Mouse (Mus musculus) limb, embryonic 13.5 days (tissue): Measurements from ENCODE around the gene Gm13285. TPM values are rescaled to one million over a fixed set of nuclear protein-coding genes. Genes with fewer than 3 reads are reported as not detected.
"Not testable (repeated sequence)": the region's sequence is repeated elsewhere in the genome, so short reads cannot be mapped to it uniquely, and the experiment has no call there.

Source experiments
- ATAC-seq: fragments of 200-750 bp; cut with Nextera tagmentation; 2 replicates; pipeline ENCODE4 v1.8.0; 2017; ENCODE audit warnings: low read depth, moderate number of reproducible peaks, moderate TSS enrichment; ENCODE audit not compliant: low FRiP score
- H3K27ac ChIP-seq: fragments of 300-500 bp; sonication (generic); 2 replicates; pipeline ENCODE4 v1.5.1; 2015; ENCODE audit warnings: inconsistent platforms, mild to moderate bottlenecking, moderate library complexity
- H3K27me3 ChIP-seq: fragments of 300-500 bp; sonication (generic); 2 replicates; pipeline ENCODE4 v1.6.1; 2015; ENCODE audit warnings: mild to moderate bottlenecking, inconsistent platforms
- H3K36me3 ChIP-seq: fragments of 300-500 bp; sonication (generic); 2 replicates; pipeline ENCODE4 v1.6.1; 2015; ENCODE audit warnings: inconsistent platforms, mild to moderate bottlenecking, moderate library complexity
- H3K4me1 ChIP-seq: fragments of 300-500 bp; sonication (generic); 2 replicates; pipeline ENCODE4 v1.6.1; 2015; ENCODE audit warnings: inconsistent platforms
- H3K4me2 ChIP-seq: fragments of 300-500 bp; sonication (generic); replicated peaks from 2 replicates; pipeline ENCODE4 v1.6.1; 2015; ENCODE audit warnings: inconsistent platforms, mild to moderate bottlenecking, moderate library complexity
- H3K4me3 ChIP-seq: fragments of 300-500 bp; sonication (generic); 2 replicates; pipeline ENCODE4 v1.5.1; 2015; ENCODE audit warnings: moderate library complexity, mild to moderate bottlenecking, inconsistent platforms
- H3K9ac ChIP-seq: fragments of 300-500 bp; sonication (generic); 2 replicates; pipeline ENCODE4 v1.6.1; 2015; ENCODE audit warnings: mild to moderate bottlenecking, inconsistent platforms
- H3K9me3 ChIP-seq: fragments of 300-500 bp; sonication (generic); 2 replicates; pipeline ENCODE4 v1.6.1; 2016; ENCODE audit warnings: inconsistent platforms
- WGBS: fragments of 180-500 bp; shearing (Covaris S2); methylation state at CpG from one replicate; pipeline ENCODE4 v1.1.7; 2015; 5-methylcytosine and 5-hydroxymethylcytosine counted together
- polyA plus RNA-seq: library from polyadenylated mRNA; unstranded; fragments of >200 nt; fragmentation: Nextera tagmentation; extraction: Ambion mirVana; gene quantifications from 2 replicates; pipeline ENCODE4 v1.2.1, GENCODE M21; 2015

The Gm13285 gene
- polyA plus RNA-seq, 1 experiment from 2014 or later = 0.76 TPM

DNA sequence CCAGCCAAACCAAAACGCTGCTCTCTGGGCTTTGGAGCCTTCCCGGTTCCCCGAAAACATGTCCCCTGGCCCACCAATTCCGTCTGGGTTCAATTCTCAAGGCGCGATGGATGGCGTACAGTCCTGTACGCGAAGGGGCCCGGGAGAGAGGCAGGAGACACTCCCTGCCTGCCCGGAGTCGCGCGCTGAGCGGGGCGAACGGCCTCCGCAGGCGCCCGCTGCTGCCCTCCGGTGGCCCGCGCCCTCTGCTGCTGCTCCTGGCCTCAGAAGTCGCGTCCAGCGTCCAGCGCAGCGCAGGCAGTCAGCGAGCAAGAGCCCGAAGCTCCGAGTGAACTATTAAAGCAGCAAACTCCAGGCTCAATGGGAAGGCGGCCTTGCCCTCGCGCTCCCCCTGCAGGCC, 6.3 kb downstream of the Gm13285 start:
- H3K36me3 ChIP-seq, ATAC-seq, H3K9me3 ChIP-seq, H3K4me1 ChIP-seq, H3K27me3 ChIP-seq, H3K27ac ChIP-seq, H3K9ac ChIP-seq: not testable (repeated sequence)
- peak overlapping the region; percentile 28 for H3K4me3 ChIP-seq
- peak overlapping the region; percentile 46; the same call in 1 of the 2 replicates for H3K4me2 ChIP-seq
- 0% methylated on average over 13 of the region's 34 CpGs for WGBS

GRCm38 (mm10) chr4:88815928-88816327, 16.5 kb downstream of the Gm13285 start, which contains the start of gene Ifna7:
Ifna7 (plus strand) TSS chr4:88816228.
- 54% methylated on average over 3 of the region's 3 CpGs for WGBS
- H3K9me3 ChIP-seq = no peaks in the 10 kb centered on the region
- H3K4me3 ChIP-seq = no peak within 1 kb of the TSS
- H3K27me3 ChIP-seq = no peaks in the 10 kb centered on the region; the same call in 1 of the 2 replicates
- no peaks in the 10 kb centered on the region for H3K36me3 ChIP-seq
- H3K9ac ChIP-seq = no peak within 1 kb of the TSS
- H3K4me2 ChIP-seq = no peak within 1 kb of the TSS
- no peak within 1 kb of the TSS for H3K27ac ChIP-seq
- ATAC-seq = no peak
- no peaks in the 10 kb centered on the region for H3K4me1 ChIP-seq

DNA sequence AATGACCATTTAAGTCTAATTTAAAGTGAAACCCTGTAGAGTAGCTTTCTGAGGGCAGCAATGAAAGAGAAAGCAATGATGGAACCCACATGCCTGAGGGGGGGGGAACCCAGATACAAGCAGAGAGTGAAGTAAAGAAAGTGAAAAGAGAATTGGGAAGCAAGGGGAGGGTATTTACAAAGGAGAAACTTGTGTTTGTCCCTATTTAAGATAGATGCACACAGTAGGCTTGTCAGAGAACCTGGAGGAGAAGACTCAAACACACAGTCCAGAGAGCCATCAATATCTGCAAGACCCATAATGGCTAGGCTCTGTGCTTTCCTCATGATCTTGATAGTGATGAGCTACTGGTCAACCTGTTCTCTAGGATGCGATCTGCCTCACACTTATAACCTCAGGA, 20.2 kb downstream of the Gm13285 start, which contains the start of gene Ifna11:
Ifna11 (plus strand) TSS at position 301 of the 400 bp plus-strand sequence.
- no peak within 1 kb of the TSS for H3K27ac ChIP-seq
- no peak within 1 kb of the TSS for H3K4me3 ChIP-seq
- no peaks in the 10 kb centered on the region for H3K27me3 ChIP-seq
- H3K9ac ChIP-seq = no peak within 1 kb of the TSS
- no peaks in the 10 kb centered on the region for H3K4me1 ChIP-seq
- H3K9me3 ChIP-seq = no peaks in the 10 kb centered on the region
- no peak within 1 kb of the TSS for H3K4me2 ChIP-seq
- H3K36me3 ChIP-seq = no peaks in the 10 kb centered on the region
- no peak for ATAC-seq
- WGBS = 87% methylated on average over 1 of the region's 1 CpGs

GRCm38 (mm10) chr4:88822995-88823394, 23.5 kb downstream of the Gm13285 start:
- Histone ChIP-seq H3K27ac (no peak overlapping the region), H3K36me3 (no peaks in the 10 kb centered on the region), H3K4me3 (no peak overlapping the region), H3K9ac (no peak overlapping the region), H3K9me3 (no peaks in the 10 kb centered on the region), H3K4me2 (no peak overlapping the region), H3K27me3 (no peaks in the 10 kb centered on the region), H3K4me1 (no peaks in the 10 kb centered on the region)
- 23% methylated on average over 4 of the region's 4 CpGs for WGBS
- no peak for ATAC-seq

DNA sequence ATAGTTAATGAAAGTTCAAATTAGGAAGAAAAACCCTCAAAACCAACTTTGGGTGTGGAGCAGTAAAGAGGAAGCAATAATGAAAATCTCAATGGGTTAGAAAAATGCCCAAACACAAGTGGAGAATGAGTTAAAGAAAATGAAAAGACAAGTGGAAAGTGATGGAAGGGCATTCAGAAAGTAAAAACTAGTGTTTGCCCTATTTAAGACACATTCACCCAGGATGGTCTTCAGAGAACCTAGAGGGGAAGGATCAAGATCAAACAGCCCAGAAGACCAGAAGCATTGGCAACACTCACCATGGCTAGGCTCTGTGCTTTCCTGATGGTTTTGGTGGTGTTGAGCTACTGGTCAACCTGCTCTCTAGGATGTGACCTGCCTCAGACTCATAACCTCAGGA, 27.7 kb downstream of the Gm13285 start, which contains the start of gene Ifna6:
Ifna6 (plus strand) TSS at position 301 of the 400 bp plus-strand sequence.
- not testable (repeated sequence) for H3K36me3 ChIP-seq, H3K9ac ChIP-seq, H3K27me3 ChIP-seq, H3K27ac ChIP-seq, ATAC-seq, H3K4me1 ChIP-seq, H3K4me2 ChIP-seq, H3K4me3 ChIP-seq, H3K9me3 ChIP-seq

DNA sequence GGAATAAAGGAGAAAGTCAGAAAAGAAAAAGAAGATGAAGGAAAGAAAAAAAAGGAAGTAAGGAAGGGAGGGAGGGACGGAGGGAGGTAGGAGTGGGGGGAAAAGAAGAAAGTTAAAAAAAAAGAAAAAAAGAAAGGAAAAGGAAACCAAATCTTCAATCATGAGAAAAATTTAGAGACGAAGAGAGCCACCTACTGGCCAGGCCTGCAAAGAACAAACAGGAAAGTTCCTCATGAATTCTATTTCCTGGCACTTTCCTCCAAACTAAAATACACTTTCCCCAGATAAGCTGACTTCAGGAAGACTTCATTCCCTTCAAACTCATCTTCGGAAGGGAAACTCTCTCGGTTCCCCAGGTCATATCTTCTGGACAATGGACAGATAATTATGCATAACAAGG, 31.1 kb downstream of the Gm13285 start:
- no peaks in the 10 kb centered on the region for H3K27me3 ChIP-seq
- no peaks in the 10 kb centered on the region for H3K36me3 ChIP-seq
- no peak for ATAC-seq
- H3K27ac ChIP-seq = no peak overlapping the region
- no peaks in the 10 kb centered on the region for H3K4me1 ChIP-seq
- no peak overlapping the region for H3K4me3 ChIP-seq
- no peak overlapping the region for H3K4me2 ChIP-seq
- no peak overlapping the region for H3K9ac ChIP-seq
- no peaks in the 10 kb centered on the region for H3K9me3 ChIP-seq
- WGBS = 21% methylated on average over 4 of the region's 4 CpGs

GRCm38 (mm10) chr4:88835225-88835624, 35.8 kb downstream of the Gm13285 start, which contains the start of gene Ifna5:
Ifna5 (plus strand) TSS chr4:88835525.
- H3K9ac ChIP-seq, H3K4me1 ChIP-seq, H3K9me3 ChIP-seq, ATAC-seq, H3K4me2 ChIP-seq, H3K27me3 ChIP-seq, H3K27ac ChIP-seq, H3K36me3 ChIP-seq, H3K4me3 ChIP-seq: not testable (repeated sequence)
- 83% methylated on average over 1 of the region's 1 CpGs for WGBS

DNA sequence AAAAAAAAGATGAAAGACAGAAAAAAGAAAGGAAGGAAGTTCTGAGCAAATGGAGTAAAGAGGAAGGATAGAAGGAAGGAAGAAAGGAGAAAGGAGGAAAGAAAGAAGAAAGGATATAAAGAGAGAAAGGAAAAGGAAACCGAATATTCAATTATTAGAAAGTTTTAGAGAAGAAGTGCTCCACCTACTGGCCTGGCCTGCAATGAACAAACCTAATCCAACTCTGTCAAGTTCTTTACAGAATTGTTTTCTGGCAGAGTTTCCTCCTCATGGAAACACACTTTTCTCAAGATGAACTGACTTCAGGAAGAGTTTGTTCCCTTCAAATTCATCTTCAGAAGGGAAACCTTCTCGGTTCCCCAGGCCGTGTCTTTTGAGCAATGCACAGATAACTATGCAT, 39.4 kb downstream of the Gm13285 start:
- no peaks in the 10 kb centered on the region for H3K4me1 ChIP-seq
- no peak for ATAC-seq
- no peaks in the 10 kb centered on the region for H3K9me3 ChIP-seq
- WGBS = 40% methylated on average over 3 of the region's 3 CpGs
- no peaks in the 10 kb centered on the region for H3K27me3 ChIP-seq
- no peak overlapping the region for H3K4me2 ChIP-seq
- no peak overlapping the region for H3K4me3 ChIP-seq
- no peaks in the 10 kb centered on the region for H3K36me3 ChIP-seq
- H3K9ac ChIP-seq = no peak overlapping the region
- H3K27ac ChIP-seq = no peak overlapping the region

DNA sequence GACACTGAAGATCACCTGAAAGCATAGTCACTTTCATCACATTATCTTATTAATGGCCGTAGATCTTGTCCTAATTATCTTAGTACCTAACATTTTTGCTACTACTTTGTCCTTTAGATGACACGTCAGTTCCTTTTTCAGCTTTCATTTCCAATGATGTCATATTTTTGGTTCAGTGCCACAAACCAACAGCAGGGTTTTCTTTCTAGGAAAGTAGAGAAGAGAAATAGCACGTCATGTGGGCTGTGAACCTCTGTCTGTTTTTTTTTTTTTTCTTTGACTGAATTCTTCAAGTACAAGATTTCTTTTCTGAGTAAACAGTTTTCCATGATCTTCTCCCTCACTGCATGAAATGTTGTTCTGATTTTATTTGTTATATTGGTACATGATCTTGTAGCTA, 40.6 kb downstream of the Gm13285 start:
- Histone ChIP-seq H3K27ac (no peak overlapping the region), H3K27me3 (no peaks in the 10 kb centered on the region), H3K4me1 (no peaks in the 10 kb centered on the region), H3K9me3 (no peaks in the 10 kb centered on the region), H3K36me3 (no peaks in the 10 kb centered on the region), H3K9ac (no peak overlapping the region), H3K4me3 (no peak overlapping the region), H3K4me2 (no peak overlapping the region)
- ATAC-seq = no peak
- WGBS = 78% methylated on average over 3 of the region's 3 CpGs

DNA sequence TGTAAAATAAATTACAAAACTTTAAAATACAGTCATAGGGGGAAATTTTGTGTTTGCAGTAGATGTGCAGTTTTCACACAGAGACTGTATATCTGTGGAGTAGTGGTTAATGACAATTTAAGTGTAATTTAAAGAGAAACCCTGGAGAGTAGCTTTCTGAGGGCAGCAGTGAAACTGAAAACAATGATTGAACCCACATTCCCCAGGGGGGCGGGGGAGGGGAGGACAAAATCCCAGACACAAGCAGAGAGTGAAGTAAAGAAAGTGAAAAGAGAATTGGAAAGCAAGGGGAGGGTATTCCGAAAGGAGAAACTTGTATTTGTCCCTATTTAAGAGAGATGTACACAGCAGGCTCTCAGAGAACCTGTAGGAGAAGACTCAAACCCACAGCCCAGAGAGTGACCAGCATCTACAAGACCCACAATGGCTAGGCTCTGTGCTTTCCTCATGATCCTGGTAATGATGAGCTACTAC, 42.0 kb downstream of the Gm13285 start, which contains the start of gene Ifna4:
Ifna4 (plus strand) TSS at position 424 of the 474 bp plus-strand sequence.
- no peak for ATAC-seq
- no peaks in the 10 kb centered on the region for H3K4me1 ChIP-seq
- WGBS = 58% methylated on average over 2 of the region's 2 CpGs

GRCm38 (mm10) chr4:88845334-88845733, 45.9 kb downstream of the Gm13285 start:
- H3K9me3 ChIP-seq = no peaks in the 10 kb centered on the region
- ATAC-seq = no peak

More for the DNA sequence above, 42.0 kb downstream of the Gm13285 start, which contains the start of gene Ifna4:
- no peaks in the 10 kb centered on the region for H3K9me3 ChIP-seq
- H3K36me3 ChIP-seq = no peaks in the 10 kb centered on the region
- no peak within 1 kb of the TSS for H3K4me3 ChIP-seq
- H3K9ac ChIP-seq = no peak within 1 kb of the TSS
- no peak within 1 kb of the TSS for H3K27ac ChIP-seq
- H3K27me3 ChIP-seq = no peaks in the 10 kb centered on the region
- no peak within 1 kb of the TSS for H3K4me2 ChIP-seq

DNA sequence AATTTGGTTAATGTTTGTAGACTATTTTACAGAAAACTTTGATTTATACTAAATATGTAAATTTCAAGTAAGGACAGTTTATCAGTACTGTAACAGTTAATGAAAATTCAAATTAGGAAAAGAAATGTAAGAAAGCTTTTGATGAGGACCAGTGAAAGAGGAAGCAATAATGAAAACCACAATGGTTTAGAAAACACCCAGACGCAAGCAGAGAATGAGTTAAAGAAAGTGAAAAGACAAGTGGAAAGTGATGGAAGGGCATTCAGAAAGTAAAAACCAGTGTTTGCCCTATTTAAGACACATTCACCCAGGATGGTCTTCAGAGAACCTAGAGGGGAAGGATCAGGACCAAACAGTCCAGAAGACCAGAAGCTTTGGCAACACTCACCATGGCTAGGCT, 50.2 kb downstream of the Gm13285 start, which contains the start of gene Ifna1:
Ifna1 (plus strand) TSS at position 390 of the 400 bp plus-strand sequence.
- Histone ChIP-seq H3K4me1 (no peaks in the 10 kb centered on the region), H3K27me3 (no peaks in the 10 kb centered on the region), H3K27ac (no peak within 1 kb of the TSS), H3K36me3 (no peaks in the 10 kb centered on the region), H3K9me3 (0 out of 2 replicates have a peak, but pooled peaks cover 3% of the 10 kb centered on the region), H3K4me2 (no peak within 1 kb of the TSS), H3K9ac (no peak within 1 kb of the TSS), H3K4me3 (no peak within 1 kb of the TSS)
- 84% methylated on average over 1 of the region's 1 CpGs for WGBS
- ATAC-seq = no peak

More at GRCm38 (mm10) chr4:88845334-88845733, 45.9 kb downstream of the Gm13285 start:
- no peak overlapping the region for H3K4me3 ChIP-seq
- no peaks in the 10 kb centered on the region for H3K36me3 ChIP-seq
- H3K4me1 ChIP-seq = no peaks in the 10 kb centered on the region
- no peak overlapping the region for H3K4me2 ChIP-seq
- no peak overlapping the region for H3K27ac ChIP-seq
- 53% methylated on average over 2 of the region's 2 CpGs for WGBS
- H3K27me3 ChIP-seq = no peaks in the 10 kb centered on the region
- H3K9ac ChIP-seq = no peak overlapping the region
